In genomic region chr4:150201232-150201631, GRCm38 (mm10) we compare ENCODE assay signal across 34 mouse cellular contexts. TPM values are rescaled to one million over a fixed set of nuclear protein-coding genes. Genes with fewer than 3 reads are reported as not detected.
"Had no signal": no experiment of that assay in that cellular context is flagged by ENCODE, and none has a peak within 500 bp of the region (broad histone marks: within the 10 kb centered on the region; RNA-seq: fewer than 3 reads in every experiment).

Gene Car6, minus strand, starts transcription at chr4:150201332.

- H3K27me3 ChIP-seq: heart, embryonic 12.5 days; hindbrain, embryonic 12.5 days; intestine, embryonic 15.5 days; limb, embryonic 12.5 days had no signal

- H3K36me3 ChIP-seq: heart, embryonic 10.5 days; heart, embryonic 12.5 days; hindbrain, embryonic 10.5 days; hindbrain, embryonic 12.5 days; intestine, embryonic 15.5 days; limb, embryonic 10.5 days; limb, embryonic 12.5 days had no signal

- H3K9me3 ChIP-seq: heart, embryonic 10.5 days; heart, embryonic 12.5 days; hindbrain, embryonic 10.5 days; hindbrain, embryonic 12.5 days; intestine, embryonic 15.5 days; limb, embryonic 10.5 days; limb, embryonic 12.5 days had no signal

- H3K4me1 ChIP-seq: heart, embryonic 12.5 days; hindbrain, embryonic 12.5 days; limb, embryonic 12.5 days had no signal

- H3K4me3 ChIP-seq: gastrocnemius, adult 2 months; heart, embryonic 10.5 days; heart, embryonic 12.5 days; hindbrain, embryonic 10.5 days; hindbrain, embryonic 12.5 days; intestine, embryonic 15.5 days; layer of hippocampus, adult 2 months; left cerebral cortex, adult 2 months; limb, embryonic 10.5 days; limb, embryonic 12.5 days had no signal

- DNase-seq: gastrocnemius, adult 2 months; gastrocnemius, postnatal 10 days; gastrocnemius, postnatal 25 days; heart, adult 18-20 months; heart, postnatal 10 days; heart, postnatal 4 days; kidney, adult 18-20 months; kidney, adult 8-10 months; kidney, postnatal 10 days; kidney, postnatal 25 days; kidney, postnatal 4 days; liver had no signal

- ATAC-seq: hindbrain, embryonic 16.5 days; inflammation-experienced regulatory T-cells, adult 6 months; intestine, embryonic 15.5 days; intestine, postnatal 0 days had no signal

- H3K27ac ChIP-seq: gastrocnemius, adult 2 months; heart, embryonic 10.5 days; hindbrain, embryonic 10.5 days; hindbrain, embryonic 12.5 days; hindbrain, embryonic 14.5 days; intestine, embryonic 15.5 days; layer of hippocampus, adult 2 months; left cerebral cortex, adult 2 months; limb, embryonic 10.5 days; limb, embryonic 12.5 days had no signal

RNA-seq across cellular contexts. Expression of gene Car6, which starts in this region (rescaled TPM):
- total RNA-seq: gastrocnemius, adult 2 months; gastrocnemius, postnatal 10 days; gastrocnemius, postnatal 25 days; granulocyte monocyte progenitor cell, adult 5-6 weeks; heart, postnatal 10 days; heart, postnatal 25 days; heart, postnatal 4 days; layer of hippocampus, adult 2 months; layer of hippocampus, postnatal 10 days; layer of hippocampus, postnatal 25 days; left cerebral cortex, adult 2 months; left cerebral cortex, postnatal 14 days; left cerebral cortex, postnatal 36 days had no signal
- polyA plus RNA-seq: heart, embryonic 10.5 days; heart, embryonic 12.5 days; heart, embryonic 14.5 days; heart, embryonic 16.5 days; hindbrain, embryonic 14.5 days; hindbrain, embryonic 16.5 days; inflammation-experienced regulatory T-cells, adult 6 months; intestine, embryonic 15.5 days; intestine, postnatal 0 days; kidney, embryonic 14.5 days; limb, embryonic 10.5 days had no signal
